Mouse (Mus musculus) bone marrow, adult 2 months (tissue): ENCODE measurements around the gene Fam129c. TPM values are rescaled to one million over a fixed set of nuclear protein-coding genes. Genes with fewer than 3 reads are reported as not detected.

Experiments used
- H3K27ac ChIP-seq: fragments of 200-500 bp; 2 replicates; pipeline ENCODE4 v1.5.1; 2012; ENCODE audit warnings: low read depth, mild to moderate bottlenecking, control low read depth, inconsistent platforms, low read length; ENCODE audit not compliant: control insufficient read depth, poor library complexity, insufficient read depth
- H3K4me1 ChIP-seq: fragments of 200-500 bp; 2 replicates; pipeline ENCODE4 v1.6.1; 2011; ENCODE audit warnings: low read length; ENCODE audit not compliant: control insufficient read depth, insufficient read depth
- H3K4me3 ChIP-seq: fragments of 200-500 bp; replicated peaks from 2 replicates; pipeline ENCODE3; 2011; ENCODE audit warnings: mild to moderate bottlenecking, low read depth, low read length, control low read depth; ENCODE audit not compliant: control insufficient read depth
- CTCF ChIP-seq: fragments of 200-500 bp; IDR thresholded peaks from 2 replicates; pipeline ENCODE4 v1.5.1; 2011; ENCODE audit warnings: low read length, control low read depth; ENCODE audit not compliant: control insufficient read depth, insufficient read depth
- POLR2A ChIP-seq: fragments of 200-500 bp; IDR thresholded peaks from 2 replicates; pipeline ENCODE4 v1.6.1; 2011; ENCODE audit warnings: low read depth, mild to moderate bottlenecking, control low read depth, low read length, borderline replicate concordance; ENCODE audit not compliant: control insufficient read depth
- WGBS: fragments of 180-500 bp; shearing (Covaris S2); methylation state at CpG from one replicate; pipeline ENCODE4 v1.1.7; 2018; 5-methylcytosine and 5-hydroxymethylcytosine counted together
- polyA plus RNA-seq: library from polyadenylated mRNA; stranded (reverse); fragments of >200 nt; gene quantifications from 2 replicates; pipeline ENCODE4 v1.2.4, GENCODE M21; 2011; ENCODE audit warnings: low replicate concordance; ENCODE audit not compliant: missing spikeins, insufficient read depth, insufficient read length

The Fam129c gene
- polyA plus RNA-seq, 1 experiment: 106 TPM

DNA sequence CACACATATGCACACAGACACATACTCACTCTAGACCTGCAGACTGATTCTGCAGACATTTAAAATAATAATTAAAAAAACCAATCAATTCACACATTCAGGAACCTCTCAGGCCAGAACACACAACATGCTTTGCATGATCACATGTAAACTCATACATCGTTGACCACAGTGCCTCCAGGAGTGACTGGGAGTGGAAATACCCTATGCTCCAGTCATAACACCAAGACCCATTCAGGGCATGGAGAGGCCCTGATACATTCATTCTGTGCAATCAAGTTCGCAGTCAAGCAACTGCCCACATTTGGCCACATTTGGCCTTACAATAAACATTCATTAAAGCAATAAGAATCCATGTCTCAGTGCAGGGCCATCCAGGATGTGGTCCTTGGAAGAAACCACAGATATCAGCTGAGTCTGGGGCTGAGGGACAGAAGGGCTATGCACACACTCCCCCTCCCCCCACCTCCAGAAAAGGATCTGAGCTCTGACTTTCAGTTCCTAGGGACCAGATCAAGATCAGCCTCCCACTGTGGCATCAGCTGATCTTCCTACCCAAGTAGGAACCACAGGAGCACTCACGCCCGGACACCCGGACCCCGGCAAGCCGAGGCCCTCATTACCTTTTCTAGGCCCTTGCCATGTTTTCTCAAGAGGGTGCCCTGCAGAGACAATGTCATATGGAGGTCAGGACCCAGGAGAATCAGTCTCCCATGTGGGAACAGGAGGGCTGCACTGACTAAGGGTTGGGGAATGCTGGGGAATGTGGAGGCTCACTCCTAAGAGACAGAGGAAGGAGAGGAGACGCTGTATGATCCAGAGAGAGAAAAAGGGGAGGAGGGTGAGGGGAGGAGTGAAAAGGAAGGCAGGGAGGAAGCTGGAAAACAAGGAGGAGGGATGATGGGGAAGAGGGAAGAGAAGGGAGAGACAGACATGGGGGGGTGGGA is 40.0 kb downstream of the Fam129c start:
- 74% methylated on average over 8 of the region's 8 CpGs for WGBS
- no peak for TF ChIP-seq CTCF
- TF ChIP-seq POLR2A: no peak
- H3K27ac ChIP-seq: no peak overlapping the region
- no peaks in the 10 kb centered on the region; the same call in none of the 2 replicates for H3K4me1 ChIP-seq
- H3K4me3 ChIP-seq: no peak overlapping the region

DNA sequence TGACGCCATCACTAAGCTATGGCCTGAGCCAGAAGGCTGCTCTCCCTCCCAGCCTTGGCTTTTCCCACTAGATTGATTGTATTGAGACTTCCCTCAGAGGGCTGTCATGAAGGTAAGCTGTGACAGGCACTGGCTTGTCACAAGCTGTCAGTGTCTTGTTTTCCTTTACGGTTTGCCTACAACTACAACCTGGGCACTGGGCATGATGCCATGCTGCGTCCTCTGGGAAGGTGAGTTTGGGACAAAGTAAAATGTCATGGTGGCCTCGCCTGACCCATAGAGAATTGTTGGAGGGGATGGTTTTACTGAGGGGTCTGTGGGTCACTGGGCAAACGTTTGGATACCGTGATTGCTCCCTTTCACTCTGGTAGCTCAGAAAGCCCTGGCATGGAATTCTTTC is 40.9 kb downstream of the Fam129c start:
- H3K4me1 ChIP-seq: no peaks in the 10 kb centered on the region; the same call in 1 of the 2 replicates
- H3K27ac ChIP-seq: no peak overlapping the region
- TF ChIP-seq POLR2A: no peak
- TF ChIP-seq CTCF: no peak
- 79% methylated on average over 6 of the region's 6 CpGs for WGBS
- no peak overlapping the region for H3K4me3 ChIP-seq

DNA sequence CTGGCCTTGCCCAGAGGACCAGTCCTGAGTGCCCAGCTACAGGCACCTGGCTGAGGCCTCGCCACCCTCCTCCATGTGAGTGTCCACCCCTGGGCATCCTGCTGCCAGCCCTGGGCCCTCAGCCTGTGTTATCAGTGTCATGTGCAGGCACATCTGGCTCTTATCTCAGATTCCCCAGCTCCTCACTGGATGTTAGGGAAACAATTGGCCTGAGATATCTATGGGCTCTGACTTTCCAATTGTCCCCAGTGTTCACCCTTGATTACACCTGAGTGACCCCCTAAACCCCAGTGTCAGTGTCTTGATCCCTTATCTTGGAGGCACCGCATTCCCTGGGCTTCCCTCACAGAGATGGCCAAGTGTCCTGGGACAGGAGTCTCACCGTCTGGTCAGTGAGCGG is 41.9 kb downstream of the Fam129c start:
- no peak for TF ChIP-seq CTCF
- TF ChIP-seq POLR2A: no peak
- no peak overlapping the region for H3K4me3 ChIP-seq
- H3K4me1 ChIP-seq: no peaks in the 10 kb centered on the region; the same call in 1 of the 2 replicates
- no peak overlapping the region for H3K27ac ChIP-seq
- 72% methylated on average over 4 of the region's 4 CpGs for WGBS

DNA sequence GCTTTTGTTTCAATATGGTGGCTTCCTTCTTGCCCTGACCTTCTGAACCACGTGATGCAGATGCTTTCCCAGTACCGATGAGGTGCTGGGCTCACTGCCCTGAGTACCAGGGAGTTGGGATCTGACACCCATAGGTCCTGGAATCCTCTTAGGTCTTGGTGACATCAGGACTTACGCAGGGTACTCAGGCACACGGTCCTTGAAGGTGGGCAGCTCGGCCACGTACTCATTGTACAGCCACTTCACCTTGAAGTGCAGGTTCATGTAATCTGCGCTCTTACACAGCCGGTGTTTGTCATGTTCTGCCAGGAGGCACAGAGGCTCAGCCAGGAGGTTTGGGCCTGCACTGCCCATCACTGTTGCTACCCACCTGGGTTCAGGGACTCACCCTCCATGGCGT is 48.1 kb downstream of the Fam129c start:
- Histone ChIP-seq H3K27ac (no peak overlapping the region), H3K4me3 (no peak overlapping the region), H3K4me1 (no peaks in the 10 kb centered on the region; the same call in 1 of the 2 replicates)
- TF ChIP-seq POLR2A: no peak
- no peak for TF ChIP-seq CTCF
- 76% methylated on average over 9 of the region's 9 CpGs for WGBS

DNA sequence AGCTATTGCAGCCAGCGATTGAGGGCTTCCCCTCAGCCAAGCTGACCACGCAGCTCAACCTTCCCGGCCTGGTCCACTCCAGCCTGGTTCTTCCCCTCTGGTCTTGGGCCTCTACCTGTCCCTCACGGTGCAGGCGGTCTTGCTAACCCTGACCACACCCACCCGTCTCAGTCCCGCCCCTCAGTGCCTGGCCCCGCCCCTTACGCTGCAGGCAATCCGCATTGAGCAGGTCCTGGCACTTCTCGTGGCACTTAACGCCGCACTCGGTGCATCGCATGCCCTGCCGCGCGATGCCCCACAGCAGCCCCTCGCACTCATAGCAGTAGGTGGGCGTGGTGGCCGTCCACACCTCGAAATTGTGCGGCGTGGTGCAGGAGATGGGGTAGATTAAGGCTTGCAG is 57.2 kb downstream of the Fam129c start:
- H3K27ac ChIP-seq: no peak overlapping the region
- 3% methylated on average over 24 of the region's 24 CpGs for WGBS
- H3K4me3 ChIP-seq: no peak overlapping the region
- TF ChIP-seq POLR2A (no peak), CTCF (no peak)
- H3K4me1 ChIP-seq: no peaks in the 10 kb centered on the region

Other genes with a start within 250 kb of the Fam129c start
- 75.6 and 139 TPM in 2 replicates for gene Use1, start 230.8 kb upstream of the Fam129c start, polyA plus RNA-seq
- 7.9 and 10.1 TPM in 2 replicates for gene Ocel1, start 226.3 kb upstream of the Fam129c start, polyA plus RNA-seq
- 9.5 and 17.5 TPM in 2 replicates for gene Nr2f6, start 215.7 kb upstream of the Fam129c start, polyA plus RNA-seq
- gene Ushbp1, start 201.8 kb upstream of the Fam129c start, polyA plus RNA-seq: 7.2 and 15.9 TPM in 2 replicates
- gene Babam1, start 200.8 kb upstream of the Fam129c start, polyA plus RNA-seq: 45.8 and 70.5 TPM in 2 replicates
- gene Ankle1, start 191.6 kb upstream of the Fam129c start, polyA plus RNA-seq: 54.2 and 97.5 TPM in 2 replicates
- 3.9 and 9.1 TPM in 2 replicates for gene Abhd8, start 134.0 kb upstream of the Fam129c start, polyA plus RNA-seq
- 24.3 and 42.9 TPM in 2 replicates for gene Mrpl34, start 132.7 kb upstream of the Fam129c start, polyA plus RNA-seq
- 17.1 and 18.8 TPM in 2 replicates for gene Dda1, start 128.4 kb upstream of the Fam129c start, polyA plus RNA-seq
- 2.9 and 6.3 TPM in 2 replicates for gene Ano8, start 111.7 kb upstream of the Fam129c start, polyA plus RNA-seq
- gene Gtpbp3, start 109.5 kb upstream of the Fam129c start, polyA plus RNA-seq: 6.3 and 7.9 TPM in 2 replicates
- 13.7 and 20.5 TPM in 2 replicates for gene Plvap, start 85.9 kb upstream of the Fam129c start, polyA plus RNA-seq
- not detected in 2 replicates for gene Ccdc194, start 71.9 kb upstream of the Fam129c start, polyA plus RNA-seq
- gene Bst2, start 60.2 kb upstream of the Fam129c start, polyA plus RNA-seq: 58.9 and 103 TPM in 2 replicates
- gene Mvb12a, start 54.7 kb upstream of the Fam129c start, polyA plus RNA-seq: 23.8 and 47.7 TPM in 2 replicates
- 0.81 and 2.5 TPM in 2 replicates for gene Tmem221, start 38.8 kb upstream of the Fam129c start, polyA plus RNA-seq
- gene Nxnl1, start 31.0 kb upstream of the Fam129c start, polyA plus RNA-seq: not detected in 2 replicates
- gene Slc27a1, start 28.8 kb upstream of the Fam129c start, polyA plus RNA-seq: 11.2 and 12.6 TPM in 2 replicates
- 111 and 147 TPM in 2 replicates for gene Pgls, start 5.5 kb upstream of the Fam129c start, polyA plus RNA-seq
- 31.8 and 53.0 TPM in 2 replicates for gene Colgalt1, start 13.3 kb downstream of the Fam129c start, polyA plus RNA-seq
- gene Unc13a, start 74.1 kb downstream of the Fam129c start, polyA plus RNA-seq: 0.18 TPM in 1 of 2 replicates, not detected in the other
- 7.5 and 15.6 TPM in 2 replicates for gene Jak3, start 78.6 kb downstream of the Fam129c start, polyA plus RNA-seq
- gene Insl3, start 91.6 kb downstream of the Fam129c start, polyA plus RNA-seq: 10.2 and 16.7 TPM in 2 replicates
- gene B3gnt3, start 104.1 kb downstream of the Fam129c start, polyA plus RNA-seq: 1.3 and 2.3 TPM in 2 replicates
- 79.3 and 144 TPM in 2 replicates for gene Fcho1, start 128.1 kb downstream of the Fam129c start, polyA plus RNA-seq